Mouse (Mus musculus): Measurements from ENCODE around the gene Scamp2. TPM values are rescaled to one million over a fixed set of nuclear protein-coding genes. Genes with fewer than 3 reads are reported as not detected.

The Scamp2 gene
- polyA plus RNA-seq, 1 experiment from 2014 or later = 52.4 TPM

GRCm38 (mm10) chr9:57625674-57626500 is 65.1 kb downstream of the Scamp2 start:
- no peak overlapping the region for H3K4me3 ChIP-seq
- no peak for DNase-seq (ENCODE audit: low spot score)
- H3K9me3 ChIP-seq (replicated peaks) = no peaks in the 10 kb centered on the region
- WGBS = 79% methylated on average over 15 of the region's 15 CpGs
- H3K27ac ChIP-seq (replicated peaks) = 0 out of 2 replicates have a peak overlapping the region, but pooled peaks have one; percentile 39
- H3K36me3 ChIP-seq = peaks cover 72% of the 10 kb centered on the region
- H3K27me3 ChIP-seq (ENCODE audit: low read depth, poor library complexity, severe bottlenecking) = no peaks in the 10 kb centered on the region
- H3K4me1 ChIP-seq = peaks cover 6% of the 10 kb centered on the region

GRCm38 (mm10) chr9:57627191-57627590 is 66.4 kb downstream of the Scamp2 start:
- no peak for DNase-seq (ENCODE audit: low spot score)
- WGBS = 94% methylated on average over 17 of the region's 17 CpGs
- H3K4me3 ChIP-seq = no peak overlapping the region

GRCm38 (mm10) chr9:57627892-57628291 is 67.1 kb downstream of the Scamp2 start:
- Histone ChIP-seq H3K27ac (replicated peaks) (no peak overlapping the region), H3K4me1 (peaks cover 6% of the 10 kb centered on the region), H3K27me3 (ENCODE audit: low read depth, poor library complexity, severe bottlenecking) (no peaks in the 10 kb centered on the region), H3K36me3 (peaks cover 91% of the 10 kb centered on the region), H3K9me3 (replicated peaks) (no peaks in the 10 kb centered on the region), H3K4me3 (no peak overlapping the region)
- no peak for DNase-seq (ENCODE audit: low spot score)
- 94% methylated on average over 11 of the region's 11 CpGs for WGBS

More at GRCm38 (mm10) chr9:57627191-57627590, 66.4 kb downstream of the Scamp2 start:
- H3K36me3 ChIP-seq = peaks cover 85% of the 10 kb centered on the region
- H3K27me3 ChIP-seq (ENCODE audit: low read depth, poor library complexity, severe bottlenecking) = no peaks in the 10 kb centered on the region
- peaks cover 6% of the 10 kb centered on the region for H3K4me1 ChIP-seq
- no peaks in the 10 kb centered on the region for H3K9me3 ChIP-seq (replicated peaks)
- H3K27ac ChIP-seq (replicated peaks) = no peak overlapping the region

- Histone ChIP-seq H3K4me3 (no peak overlapping the region), H3K36me3 (peaks cover 99% of the 10 kb centered on the region), H3K4me1 (peaks cover 10% of the 10 kb centered on the region), H3K27me3 (ENCODE audit: low read depth, poor library complexity, severe bottlenecking) (no peaks in the 10 kb centered on the region), H3K27ac (replicated peaks) (no peak overlapping the region), H3K9me3 (replicated peaks) (no peaks in the 10 kb centered on the region)
- DNase-seq (ENCODE audit: low spot score) = no peak
- WGBS = 95% methylated on average over 12 of the region's 12 CpGs
These were observed 68.0 kb downstream of the Scamp2 start for GRCm38 (mm10) chr9:57628717-57629116.

- Histone ChIP-seq H3K27ac (replicated peaks) (no peak overlapping the region), H3K36me3 (peaks cover 93% of the 10 kb centered on the region), H3K9me3 (replicated peaks) (no peaks in the 10 kb centered on the region), H3K4me3 (no peak overlapping the region), H3K4me1 (peaks cover 15% of the 10 kb centered on the region), H3K27me3 (ENCODE audit: low read depth, poor library complexity, severe bottlenecking) (no peaks in the 10 kb centered on the region)
- 72% methylated on average over 14 of the region's 14 CpGs for WGBS
- DNase-seq (ENCODE audit: low spot score) = peak; percentile 74
These were observed 68.6 kb downstream of the Scamp2 start for GRCm38 (mm10) chr9:57629118-57629874.

GRCm38 (mm10) chr9:57633481-57634024 is 72.8 kb downstream of the Scamp2 start:
- Histone ChIP-seq H3K27ac (replicated peaks) (no peak overlapping the region), H3K9me3 (replicated peaks) (no peaks in the 10 kb centered on the region), H3K4me1 (peaks cover 24% of the 10 kb centered on the region), H3K36me3 (peaks cover 71% of the 10 kb centered on the region), H3K4me3 (no peak overlapping the region), H3K27me3 (ENCODE audit: low read depth, poor library complexity, severe bottlenecking) (no peaks in the 10 kb centered on the region)
- WGBS = 54% methylated on average over 4 of the region's 4 CpGs
- DNase-seq (ENCODE audit: low spot score) = no peak

GRCm38 (mm10) chr9:57637272-57637671 is 76.5 kb downstream of the Scamp2 start:
- DNase-seq (ENCODE audit: low spot score) = no peak
- 88% methylated on average over 3 of the region's 3 CpGs for WGBS
- H3K27ac ChIP-seq (replicated peaks) = no peak overlapping the region

GRCm38 (mm10) chr9:57637741-57638322 is 77.1 kb downstream of the Scamp2 start:
- H3K36me3 ChIP-seq = peaks cover 53% of the 10 kb centered on the region
- no peak for DNase-seq (ENCODE audit: low spot score)
- no peaks in the 10 kb centered on the region for H3K27me3 ChIP-seq (ENCODE audit: low read depth, poor library complexity, severe bottlenecking)
- 71% methylated on average over 6 of the region's 6 CpGs for WGBS
- no peak overlapping the region for H3K4me3 ChIP-seq
- no peaks in the 10 kb centered on the region for H3K9me3 ChIP-seq (replicated peaks)
- peaks cover 66% of the 10 kb centered on the region for H3K4me1 ChIP-seq
- H3K27ac ChIP-seq (replicated peaks) = 0 out of 2 replicates have a peak overlapping the region, but pooled peaks have one; percentile 29

More at GRCm38 (mm10) chr9:57637272-57637671, 76.5 kb downstream of the Scamp2 start:
- H3K9me3 ChIP-seq (replicated peaks) = no peaks in the 10 kb centered on the region
- H3K4me1 ChIP-seq = peaks cover 61% of the 10 kb centered on the region
- no peak overlapping the region for H3K4me3 ChIP-seq
- H3K27me3 ChIP-seq (ENCODE audit: low read depth, poor library complexity, severe bottlenecking) = no peaks in the 10 kb centered on the region
- H3K36me3 ChIP-seq = peaks cover 53% of the 10 kb centered on the region

Other genes starting within 250 kb of the Scamp2 start
- 25.8 and 26.7 TPM in 2 replicates for gene Ppcdc, start 120.8 kb upstream of the Scamp2 start, polyA plus RNA-seq (2016; fragmentation: Nextera tagmentation; extraction: Ambion mirVana)
- gene Scamp5, start 92.9 kb upstream of the Scamp2 start, polyA plus RNA-seq (2016; fragmentation: Nextera tagmentation; extraction: Ambion mirVana) = 17.3 and 26.3 TPM in 2 replicates
- gene Rpp25, start 56.9 kb upstream of the Scamp2 start, polyA plus RNA-seq (2016; fragmentation: Nextera tagmentation; extraction: Ambion mirVana) = 2.5 and 9.3 TPM in 2 replicates
- 705 and 737 TPM in 2 replicates for gene Cox5a, start 39.7 kb upstream of the Scamp2 start, polyA plus RNA-seq (2016; fragmentation: Nextera tagmentation; extraction: Ambion mirVana)
- gene Fam219b, start 23.4 kb upstream of the Scamp2 start, polyA plus RNA-seq (2016; fragmentation: Nextera tagmentation; extraction: Ambion mirVana) = 16.8 and 19.4 TPM in 2 replicates
- gene Mpi, start 8.2 kb upstream of the Scamp2 start, polyA plus RNA-seq (2016; fragmentation: Nextera tagmentation; extraction: Ambion mirVana) = 64.7 and 74.4 TPM in 2 replicates
- 14.5 and 18.8 TPM in 2 replicates for gene Ulk3, start 28.5 kb downstream of the Scamp2 start, polyA plus RNA-seq (2016; fragmentation: Nextera tagmentation; extraction: Ambion mirVana)
- 2.5 and 3.1 TPM in 2 replicates for gene Cplx3, start 45.3 kb downstream of the Scamp2 start, polyA plus RNA-seq (2016; fragmentation: Nextera tagmentation; extraction: Ambion mirVana)
- gene Lman1l, start 59.8 kb downstream of the Scamp2 start, polyA plus RNA-seq (2016; fragmentation: Nextera tagmentation; extraction: Ambion mirVana) = 0.10 TPM in 1 of 2 replicates, not detected in the other
- 38.9 and 41.5 TPM in 2 replicates for gene Csk, start 92.7 kb downstream of the Scamp2 start, polyA plus RNA-seq (2016; fragmentation: Nextera tagmentation; extraction: Ambion mirVana)
- not detected in 2 replicates for gene Cyp1a2, start 122.8 kb downstream of the Scamp2 start, polyA plus RNA-seq (2016; fragmentation: Nextera tagmentation; extraction: Ambion mirVana)
- 0.04 TPM in 1 of 2 replicates, not detected in the other for gene Cyp1a1, start 127.0 kb downstream of the Scamp2 start, polyA plus RNA-seq (2016; fragmentation: Nextera tagmentation; extraction: Ambion mirVana)
- 42.8 and 46.6 TPM in 2 replicates for gene Edc3, start 147.6 kb downstream of the Scamp2 start, polyA plus RNA-seq (2016; fragmentation: Nextera tagmentation; extraction: Ambion mirVana)
- 100 and 106 TPM in 2 replicates for gene Clk3, start 204.9 kb downstream of the Scamp2 start, polyA plus RNA-seq (2016; fragmentation: Nextera tagmentation; extraction: Ambion mirVana)

All from midbrain, embryonic 10.5 days (tissue).